Mouse (Mus musculus) testis, adult 10 weeks (tissue): ENCODE results near the gene Slc35e3. TPM values are rescaled to one million over a fixed set of nuclear protein-coding genes. Genes with fewer than 3 reads are reported as not detected.

Experiments
- polyA plus RNA-seq: library from polyadenylated mRNA; stranded (reverse); fragments of 350-450 nt; fragmentation: Illumina TruSeq; extraction: RNeasy Lipid Tissue Mini Kit (QIAGEN cat#74804); gene quantifications from one replicate; pipeline ENCODE4 v1.2.3, GENCODE M21; 2014; ENCODE audit warnings: low read depth, low replicate concordance

Gene Slc35e3
- polyA plus RNA-seq = 2.4 TPM

GRCm38 (mm10) chr10:117746297-117746883 lies at the start of gene Slc35e3:
Gene Slc35e3, minus strand, starts transcription at chr10:117746365.

GRCm38 (mm10) chr10:117792141-117793091 lies 46.3 kb upstream of the Slc35e3 start, which contains the start of gene Nup107:
Gene Nup107, minus strand, starts transcription at chr10:117792705.

DNA sequence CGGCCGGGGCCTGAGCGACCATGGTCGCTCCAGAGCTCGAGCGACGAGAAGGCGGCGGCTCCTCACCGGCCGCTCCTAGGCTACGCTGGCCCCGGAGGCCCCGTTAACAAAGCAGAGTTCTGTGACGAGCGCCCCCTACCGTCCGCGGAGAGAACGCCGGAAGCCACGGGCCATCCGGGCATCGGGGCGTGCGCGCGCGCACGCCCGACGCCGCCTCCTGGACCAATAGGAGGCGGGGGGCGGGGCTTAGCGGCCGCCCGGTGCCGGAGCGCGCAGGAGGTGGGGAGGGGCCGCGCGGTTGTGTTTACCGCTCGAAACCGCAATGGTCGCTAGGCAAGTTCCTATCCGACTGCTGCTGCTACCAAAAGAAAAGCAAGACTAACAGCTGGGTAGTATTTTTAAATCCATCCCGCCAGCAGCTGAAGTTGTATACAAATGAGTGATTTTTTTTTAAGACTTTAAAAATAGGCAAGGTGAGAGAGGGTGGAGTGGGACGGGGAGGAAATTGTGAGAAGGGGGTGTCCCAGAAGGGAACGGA lies 35.5 kb downstream of the Slc35e3 start, which contains the start of gene Mdm2:
TSS of gene Mdm2 (minus strand) at position 155 of the 538 bp plus-strand sequence.

Other genes starting within 250 kb of the Slc35e3 start
- gene Cpm, start 116.9 kb downstream of the Slc35e3 start, polyA plus RNA-seq = 0.28 TPM
- 140 TPM for gene Mdm2, start 35.6 kb downstream of the Slc35e3 start, polyA plus RNA-seq
- 76.9 TPM for gene Nup107, start 46.3 kb upstream of the Slc35e3 start, polyA plus RNA-seq
- 94.4 TPM for gene Rap1b, start 99.7 kb upstream of the Slc35e3 start, polyA plus RNA-seq